Mouse (Mus musculus): Measurements from ENCODE around the gene Olfr1427.

GRCm38 (mm10) chr19:12116464-12116863 is 13.3 kb upstream of the Olfr1427 start:
- no peak for TF ChIP-seq GABPA (IDR thresholded peaks at IDR 0.05; ENCODE audit: insufficient replicate concordance, low read depth, low read length)
- TF ChIP-seq MAX (IDR thresholded peaks at IDR 0.05; ENCODE audit: low read length): no peak

All from CH12.LX (cell line).